Mouse (Mus musculus) spleen, adult 2 months (tissue): ENCODE data around the gene Ccdc157. TPM values are rescaled to one million over a fixed set of nuclear protein-coding genes. Genes with fewer than 3 reads are reported as not detected.

Experiments
- DNase-seq, 2 experiments: peaks; one replicate each; pipeline versions ENCODE4 v3.0.0 to v3.0.0-alpha.2; 2012 to 2021; ENCODE audit warnings: low spot score in 2 of 2, low read depth in 1 of 2
- H3K27ac ChIP-seq: fragments of 200-500 bp; 2 replicates; pipeline ENCODE4 v1.5.1; 2012; ENCODE audit warnings: low read length, inconsistent platforms; ENCODE audit not compliant: insufficient read depth
- H3K27me3 ChIP-seq: fragments of 200-500 bp; 2 replicates; pipeline ENCODE4 v1.6.1; 2012; ENCODE audit warnings: mild to moderate bottlenecking, moderate library complexity, low read length, inconsistent platforms; ENCODE audit not compliant: control insufficient read depth, insufficient read depth
- H3K36me3 ChIP-seq: fragments of 200-500 bp; 2 replicates; pipeline ENCODE4 v1.6.1; 2012; ENCODE audit warnings: mild to moderate bottlenecking, low read length, inconsistent platforms; ENCODE audit not compliant: control insufficient read depth, insufficient read depth
- H3K4me1 ChIP-seq: fragments of 200-500 bp; 2 replicates; pipeline ENCODE4 v1.6.1; 2011; ENCODE audit warnings: inconsistent platforms; ENCODE audit not compliant: control insufficient read depth, insufficient read depth, insufficient read length
- H3K4me3 ChIP-seq: fragments of 200-500 bp; 2 replicates; pipeline ENCODE4 v1.5.1; 2011; ENCODE audit warnings: mild to moderate bottlenecking, inconsistent platforms; ENCODE audit not compliant: insufficient read depth, insufficient read length; ENCODE audit errors: extremely low read depth
- CTCF ChIP-seq: fragments of 200-500 bp; IDR thresholded peaks from 2 replicates; pipeline ENCODE4 v1.5.1; 2011; ENCODE audit warnings: mild to moderate bottlenecking, inconsistent platforms; ENCODE audit not compliant: insufficient read depth, insufficient read length, insufficient replicate concordance; ENCODE audit errors: extremely low read depth
- POLR2A ChIP-seq: fragments of 200-500 bp; IDR thresholded peaks from 2 replicates; pipeline ENCODE4 v1.6.1; 2011; ENCODE audit warnings: low read depth, low read length, inconsistent platforms
- WGBS: fragments of 180-500 bp; shearing (Covaris S2); methylation state at CpG from one replicate; pipeline ENCODE4 v1.1.7; 2018; 5-methylcytosine and 5-hydroxymethylcytosine counted together
- polyA plus RNA-seq: library from polyadenylated mRNA; depleted of rRNA; stranded (reverse); fragments of >200 nt; gene quantifications from 2 replicates; pipeline ENCODE4 v1.2.3, GENCODE M21; 2012

Gene Ccdc157
- polyA plus RNA-seq, 1 experiment = 4.4 TPM

DNA sequence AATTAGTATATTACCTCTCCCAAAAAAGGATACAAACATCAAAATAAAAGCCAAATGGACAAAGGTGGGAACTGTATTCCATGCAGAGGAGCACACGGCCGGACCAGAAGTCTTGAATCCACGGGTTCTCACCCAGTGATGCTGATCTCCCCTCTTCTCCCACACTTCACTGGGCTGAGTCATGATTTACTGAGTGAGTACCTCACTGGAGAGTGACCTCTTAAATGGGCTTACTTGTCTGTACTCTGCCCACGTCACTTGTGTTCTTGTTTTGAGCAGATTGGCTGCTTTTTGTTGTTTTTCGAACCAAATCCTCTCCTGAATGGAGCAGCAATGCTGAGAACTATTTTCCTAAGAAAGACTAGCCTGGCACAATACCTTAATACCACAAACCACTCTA, 55.1 kb downstream of the Ccdc157 start:
- H3K36me3 ChIP-seq = no peaks in the 10 kb centered on the region
- no peaks in the 10 kb centered on the region for H3K4me1 ChIP-seq
- TF ChIP-seq POLR2A = no peak
- WGBS = 96% methylated on average over 5 of the region's 5 CpGs
- no peak for DNase-seq
- H3K4me3 ChIP-seq = no peak overlapping the region
- H3K27ac ChIP-seq = no peak overlapping the region
- no peaks in the 10 kb centered on the region for H3K27me3 ChIP-seq

- TF ChIP-seq CTCF = no peak
- 88% methylated on average over 14 of the region's 14 CpGs for WGBS
- no peaks in the 10 kb centered on the region for H3K27me3 ChIP-seq
Measured at GRCm38 (mm10) chr11:4103522-4103921, 56.6 kb downstream of the Ccdc157 start.

GRCm38 (mm10) chr11:4101851-4102250, 58.2 kb downstream of the Ccdc157 start:
- Histone ChIP-seq H3K4me3 (no peak overlapping the region), H3K4me1 (peaks cover 6% of the 10 kb centered on the region; the same call in 1 of the 2 replicates), H3K36me3 (no peaks in the 10 kb centered on the region), H3K27ac (no peak overlapping the region), H3K27me3 (no peaks in the 10 kb centered on the region)
- DNase-seq = no peak
- WGBS = 59% methylated on average over 5 of the region's 5 CpGs
- TF ChIP-seq CTCF = no peak
- no peak for TF ChIP-seq POLR2A

More at GRCm38 (mm10) chr11:4103522-4103921, 56.6 kb downstream of the Ccdc157 start:
- Histone ChIP-seq H3K36me3 (no peaks in the 10 kb centered on the region), H3K27ac (no peak overlapping the region), H3K4me1 (no peaks in the 10 kb centered on the region), H3K4me3 (no peak overlapping the region)
- DNase-seq = no peak

GRCm38 (mm10) chr11:4099447-4099846, 60.6 kb downstream of the Ccdc157 start:
- Histone ChIP-seq H3K27ac (no peak overlapping the region), H3K4me1 (peaks cover 10% of the 10 kb centered on the region; the same call in 1 of the 2 replicates), H3K4me3 (no peak overlapping the region), H3K27me3 (no peaks in the 10 kb centered on the region), H3K36me3 (no peaks in the 10 kb centered on the region)
- no peak for DNase-seq
- TF ChIP-seq CTCF (no peak), POLR2A (no peak)
- 94% methylated on average over 3 of the region's 3 CpGs for WGBS

DNA sequence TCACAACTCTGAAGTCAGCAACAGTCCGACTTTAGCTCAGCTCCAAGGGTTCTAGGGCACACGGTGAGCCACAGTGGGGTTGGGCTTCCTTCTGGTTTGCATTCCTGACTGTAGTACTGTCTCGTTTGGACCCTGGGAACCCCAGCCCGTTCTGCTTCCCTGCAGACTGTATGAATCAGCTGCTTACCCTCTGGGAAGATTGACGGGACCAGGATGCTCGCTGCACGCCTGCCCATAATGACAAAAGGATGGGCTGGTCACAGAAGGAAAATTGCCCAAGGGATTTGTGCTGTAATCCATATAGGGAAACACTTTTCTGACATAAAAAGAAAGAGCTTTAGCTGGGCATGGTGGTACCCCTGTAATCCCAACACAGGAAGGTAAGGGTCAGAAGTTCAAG, 61.3 kb downstream of the Ccdc157 start:
- H3K4me1 ChIP-seq = peaks cover 10% of the 10 kb centered on the region; the same call in 1 of the 2 replicates
- H3K36me3 ChIP-seq = no peaks in the 10 kb centered on the region
- H3K27ac ChIP-seq = no peak overlapping the region
- H3K4me3 ChIP-seq = no peak overlapping the region
- H3K27me3 ChIP-seq = no peaks in the 10 kb centered on the region
- no peak for TF ChIP-seq POLR2A
- TF ChIP-seq CTCF = no peak
- WGBS = 85% methylated on average over 7 of the region's 7 CpGs
- DNase-seq = no peak

DNA sequence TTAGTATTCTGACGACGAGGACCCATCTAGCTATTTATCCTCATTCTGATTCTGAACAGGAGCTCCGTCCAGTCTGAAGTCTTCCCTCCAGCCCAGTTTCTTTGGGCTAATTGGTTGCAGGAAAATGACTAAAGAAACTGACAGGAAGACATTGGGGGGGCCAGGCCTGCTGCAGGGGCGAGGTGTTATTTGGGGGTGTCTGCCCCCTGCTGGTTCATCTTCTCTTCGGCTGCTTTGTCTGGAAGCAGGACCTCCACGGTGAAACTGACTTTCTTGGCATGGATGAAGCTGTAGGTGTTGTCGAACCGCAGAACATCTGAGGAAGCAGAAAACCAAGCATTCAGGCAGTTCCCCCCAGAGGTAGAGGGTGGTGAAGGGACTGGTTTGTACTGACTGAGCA, 62.0 kb downstream of the Ccdc157 start:
- 45% methylated on average over 8 of the region's 8 CpGs for WGBS
- DNase-seq = no peak
- TF ChIP-seq POLR2A (no peak), CTCF (0 out of 2 replicates have a peak, but pooled peaks have one; percentile 5)
- no peaks in the 10 kb centered on the region for H3K27me3 ChIP-seq
- H3K27ac ChIP-seq = no peak overlapping the region
- H3K4me1 ChIP-seq = peaks cover 10% of the 10 kb centered on the region; the same call in 1 of the 2 replicates
- H3K4me3 ChIP-seq = no peak overlapping the region
- H3K36me3 ChIP-seq = no peaks in the 10 kb centered on the region

- peak overlapping the region; percentile 41; the same call in 1 of the 2 replicates for H3K4me3 ChIP-seq
- peak in 1 of 2 experiments; percentile 18 for DNase-seq
- no peaks in the 10 kb centered on the region for H3K36me3 ChIP-seq
- H3K4me1 ChIP-seq = peaks cover 10% of the 10 kb centered on the region; the same call in 1 of the 2 replicates
- H3K27me3 ChIP-seq = no peaks in the 10 kb centered on the region
- H3K27ac ChIP-seq = peak overlapping the region; percentile 28
- 37% methylated on average over 10 of the region's 10 CpGs for WGBS
- TF ChIP-seq CTCF = no peak
- no peak for TF ChIP-seq POLR2A
Measured at GRCm38 (mm10) chr11:4097091-4097621, 62.9 kb downstream of the Ccdc157 start.
